Mouse (Mus musculus) small intestine, adult 2 months (tissue): Measurements from ENCODE around the gene Plcb2. TPM values are rescaled to one million over a fixed set of nuclear protein-coding genes. Genes with fewer than 3 reads are reported as not detected.
A peak's percentile ranks its signal among the peaks of the same experiment; 100 is the strongest.

ENCODE experiments used
- H3K27ac ChIP-seq: fragments of 200-500 bp; 2 replicates; pipeline ENCODE4 v1.5.1; 2012; ENCODE audit warnings: low read depth, low read length, control low read depth, inconsistent platforms; ENCODE audit not compliant: insufficient read depth
- H3K27me3 ChIP-seq: fragments of 200-500 bp; 2 replicates; pipeline ENCODE4 v1.6.1; 2012; ENCODE audit warnings: mild to moderate bottlenecking, moderate library complexity, low read length, inconsistent platforms; ENCODE audit not compliant: control insufficient read depth, insufficient read depth
- H3K36me3 ChIP-seq: fragments of 200-500 bp; 2 replicates; pipeline ENCODE4 v1.6.1; 2012; ENCODE audit warnings: mild to moderate bottlenecking, low read length, control low read depth, inconsistent platforms; ENCODE audit not compliant: control insufficient read depth, insufficient read depth
- H3K4me1 ChIP-seq: fragments of 200-500 bp; 2 replicates; pipeline ENCODE4 v1.6.1; 2012; ENCODE audit warnings: low read length, inconsistent platforms, mixed read lengths; ENCODE audit not compliant: control insufficient read depth, insufficient read depth, insufficient read length
- H3K4me3 ChIP-seq: fragments of 200-500 bp; 2 replicates; pipeline ENCODE4 v1.5.1; 2012; ENCODE audit warnings: low read depth, mild to moderate bottlenecking, control low read depth, inconsistent platforms, low read length, moderate library complexity
- CTCF ChIP-seq: fragments of 200-500 bp; IDR thresholded peaks from 2 replicates; pipeline ENCODE4 v1.5.1; 2012; ENCODE audit warnings: low read depth, mild to moderate bottlenecking, control low read depth, inconsistent platforms, low read length, moderate library complexity, mixed read lengths; ENCODE audit not compliant: insufficient replicate concordance, insufficient read length; ENCODE audit errors: extremely low read depth
- POLR2A ChIP-seq: fragments of 200-500 bp; IDR thresholded peaks from 2 replicates; pipeline ENCODE4 v1.6.1; 2012; ENCODE audit warnings: low read depth, mild to moderate bottlenecking, control low read depth, inconsistent platforms, low read length, moderate library complexity
- WGBS: fragments of 180-500 bp; shearing (Covaris S2); methylation state at CpG from one replicate; pipeline ENCODE4 v1.1.7; 2018; 5-methylcytosine and 5-hydroxymethylcytosine counted together
- polyA plus RNA-seq: library from polyadenylated mRNA; depleted of rRNA; stranded (reverse); fragments of >200 nt; gene quantifications from 2 replicates; pipeline ENCODE4 v1.2.3, GENCODE M21; 2012

The Plcb2 gene
- polyA plus RNA-seq, 1 experiment = 6.2 TPM

GRCm38 (mm10) chr2:118682544-118683260 lies 45.5 kb downstream of the Plcb2 start:
- no peak for TF ChIP-seq CTCF
- no peak for TF ChIP-seq POLR2A
- H3K36me3 ChIP-seq = no peaks in the 10 kb centered on the region
- no peak overlapping the region for H3K27ac ChIP-seq
- no peaks in the 10 kb centered on the region for H3K27me3 ChIP-seq
- peaks cover under 1% of the 10 kb centered on the region; the same call in 1 of the 2 replicates for H3K4me1 ChIP-seq
- no peak overlapping the region for H3K4me3 ChIP-seq
- 80% methylated on average over 8 of the region's 8 CpGs for WGBS

DNA sequence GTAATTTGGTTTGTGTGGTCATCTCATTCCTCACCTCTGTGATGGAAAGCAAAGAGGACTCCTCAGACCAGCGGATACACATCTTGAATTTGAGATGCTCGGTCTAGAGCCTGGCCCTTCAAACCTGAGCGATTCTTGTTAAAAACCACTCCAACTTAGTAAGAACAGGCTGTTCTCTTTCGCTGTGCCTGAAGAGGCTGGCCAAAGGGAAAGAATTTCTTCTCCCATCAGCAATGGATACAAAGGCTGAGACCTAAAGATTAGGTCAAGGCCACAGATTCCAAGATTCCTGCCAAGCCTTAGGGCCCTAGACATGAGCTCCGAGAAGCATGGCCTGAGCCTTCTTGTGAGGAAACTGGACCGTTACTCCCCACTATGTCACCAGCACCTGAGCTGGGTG lies 47.3 kb downstream of the Plcb2 start:
- TF ChIP-seq CTCF (no peak), POLR2A (no peak)
- 94% methylated on average over 6 of the region's 6 CpGs for WGBS
- Histone ChIP-seq H3K4me3 (no peak overlapping the region), H3K27me3 (peaks cover 8% of the 10 kb centered on the region), H3K4me1 (peaks cover 9% of the 10 kb centered on the region), H3K36me3 (no peaks in the 10 kb centered on the region), H3K27ac (no peak overlapping the region)

GRCm38 (mm10) chr2:118679577-118679976 lies 48.7 kb downstream of the Plcb2 start:
- Histone ChIP-seq H3K4me1 (peaks cover 9% of the 10 kb centered on the region), H3K27me3 (peaks cover 8% of the 10 kb centered on the region), H3K36me3 (no peaks in the 10 kb centered on the region), H3K4me3 (no peak overlapping the region), H3K27ac (no peak overlapping the region)
- TF ChIP-seq CTCF (no peak), POLR2A (no peak)
- 90% methylated on average over 3 of the region's 3 CpGs for WGBS

DNA sequence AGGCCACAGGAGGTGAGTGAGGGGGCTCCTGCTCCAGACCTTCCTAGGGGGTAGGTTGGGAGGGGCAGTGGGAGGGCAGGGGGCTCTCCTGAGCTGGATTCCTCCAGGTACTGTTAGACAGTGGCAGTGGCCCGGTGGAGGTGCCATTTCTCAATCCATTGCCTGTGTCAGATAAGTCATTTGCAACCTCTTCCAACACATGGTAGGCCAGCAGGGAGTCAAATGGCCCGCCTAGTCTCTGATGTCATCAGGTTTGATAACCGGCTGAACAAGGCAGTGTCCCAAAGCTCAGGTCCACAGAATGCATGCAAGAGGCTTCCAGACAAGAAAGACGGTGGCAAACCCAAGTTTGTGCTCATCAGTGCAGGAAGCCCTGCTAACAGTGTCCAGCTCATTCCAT lies 50.4 kb downstream of the Plcb2 start:
- no peak overlapping the region for H3K27ac ChIP-seq
- TF ChIP-seq POLR2A (no peak), CTCF (no peak)
- no peaks in the 10 kb centered on the region for H3K36me3 ChIP-seq
- peak overlapping the region; percentile 59 for H3K4me3 ChIP-seq
- H3K4me1 ChIP-seq = peaks cover 9% of the 10 kb centered on the region
- H3K27me3 ChIP-seq = peaks cover 8% of the 10 kb centered on the region
- WGBS = 11% methylated on average over 4 of the region's 4 CpGs

DNA sequence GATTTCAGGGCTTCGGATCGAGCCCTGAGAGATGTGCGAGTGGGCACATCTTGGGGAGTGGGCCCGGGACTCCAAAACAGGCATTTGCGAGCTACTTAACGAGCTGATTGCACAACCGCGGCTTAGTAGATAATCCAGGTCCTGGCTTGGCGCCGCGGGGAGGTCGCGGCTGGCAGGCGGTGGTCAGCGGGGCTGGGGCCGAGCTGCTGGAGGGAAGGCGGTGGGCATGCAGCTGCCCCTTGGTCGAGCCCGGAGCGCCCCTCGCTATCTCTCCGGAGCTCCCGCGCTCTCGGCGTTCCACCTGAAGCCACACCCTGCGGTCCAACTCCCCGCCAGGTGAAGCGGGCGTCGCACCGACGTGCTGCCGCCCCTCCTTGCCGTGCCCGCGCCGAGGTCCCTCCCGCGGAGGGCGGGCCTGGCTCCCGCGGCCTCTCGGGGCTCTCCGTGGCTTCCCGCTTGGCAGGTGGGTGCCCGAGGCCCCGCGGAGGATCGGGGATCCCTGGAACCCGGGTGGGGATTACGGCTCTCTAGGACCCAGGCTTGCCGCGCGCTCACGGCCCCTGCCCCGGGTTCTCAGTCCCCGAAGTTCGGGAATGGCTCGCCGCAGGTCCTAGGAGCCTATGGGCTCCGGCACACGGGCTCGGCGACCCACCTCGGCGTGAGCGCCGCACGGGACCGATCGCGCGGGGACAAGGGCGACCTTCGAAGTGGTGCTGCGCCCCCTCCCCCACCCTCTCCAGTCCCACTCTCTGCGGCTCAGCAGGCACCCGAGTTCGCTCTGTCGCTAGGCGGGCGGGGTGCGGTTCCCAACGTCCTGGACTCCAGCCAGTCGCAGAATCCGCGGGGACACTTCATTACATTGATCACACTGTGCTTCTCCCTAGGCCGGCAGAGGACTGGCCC lies 51.1 kb downstream of the Plcb2 start:
- no peaks in the 10 kb centered on the region for H3K36me3 ChIP-seq
- no peak overlapping the region for H3K27ac ChIP-seq
- H3K4me1 ChIP-seq = peaks cover 15% of the 10 kb centered on the region
- H3K4me3 ChIP-seq = peak overlapping the region; percentile 59
- peaks cover 8% of the 10 kb centered on the region for H3K27me3 ChIP-seq
- WGBS = 1% methylated on average over 89 of the region's 89 CpGs
- TF ChIP-seq POLR2A (no peak), CTCF (no peak)

DNA sequence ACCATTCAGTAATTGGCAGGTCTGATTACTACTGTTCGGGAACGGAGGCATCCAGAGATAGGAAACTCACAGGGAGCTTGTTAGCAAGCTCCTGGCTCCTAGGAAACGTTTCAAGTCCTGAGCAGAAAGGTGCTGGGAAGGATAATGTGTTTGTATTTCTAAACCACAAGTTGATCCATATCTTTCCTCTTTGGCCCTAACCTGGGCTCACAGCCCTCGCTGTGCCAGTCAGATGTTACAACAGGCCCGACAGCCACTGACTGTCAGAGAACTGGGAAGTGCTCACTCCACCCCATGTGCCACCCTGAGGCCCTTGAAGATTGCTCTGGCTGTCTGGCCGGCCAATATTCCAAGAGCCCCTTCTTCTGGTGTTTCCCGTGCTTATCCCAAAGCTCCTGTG lies 53.7 kb downstream of the Plcb2 start:
- no peaks in the 10 kb centered on the region for H3K36me3 ChIP-seq
- peaks cover 8% of the 10 kb centered on the region for H3K27me3 ChIP-seq
- no peak overlapping the region for H3K27ac ChIP-seq
- peaks cover 28% of the 10 kb centered on the region for H3K4me1 ChIP-seq
- H3K4me3 ChIP-seq = no peak overlapping the region
- 68% methylated on average over 7 of the region's 7 CpGs for WGBS
- TF ChIP-seq POLR2A (no peak), CTCF (no peak)

- Histone ChIP-seq H3K4me3 (no peak overlapping the region), H3K36me3 (no peaks in the 10 kb centered on the region), H3K27me3 (peaks cover 8% of the 10 kb centered on the region), H3K4me1 (peaks cover 28% of the 10 kb centered on the region), H3K27ac (no peak overlapping the region)
- no peak for TF ChIP-seq POLR2A
- TF ChIP-seq CTCF = no peak
- WGBS = 76% methylated on average over 15 of the region's 15 CpGs
Observed at GRCm38 (mm10) chr2:118673686-118674465, 54.4 kb downstream of the Plcb2 start.
